Mouse (Mus musculus): ENCODE data around the gene Ndrg4. TPM values are rescaled to one million over a fixed set of nuclear protein-coding genes. Genes with fewer than 3 reads are reported as not detected.

The Ndrg4 gene
- polyA plus RNA-seq, 1 experiment, result 43.3 TPM

DNA sequence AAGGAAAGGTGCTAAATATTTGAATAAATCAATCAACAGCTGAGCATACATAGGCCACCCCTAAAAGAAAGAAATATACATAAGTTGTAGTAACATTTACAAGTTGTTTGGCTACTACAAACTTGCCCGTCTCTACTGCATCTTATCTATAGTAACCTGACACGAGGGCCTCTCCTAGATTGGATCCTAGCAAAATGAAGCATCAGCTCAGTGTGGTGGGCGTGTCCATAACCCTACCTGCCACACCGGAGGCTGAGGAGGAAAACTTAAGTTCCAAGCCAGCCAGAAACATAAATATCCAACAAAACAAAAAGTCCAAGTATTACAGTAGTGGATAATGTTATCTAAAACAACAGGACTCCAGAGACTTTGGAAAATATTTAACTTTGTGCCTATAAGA lies 50.8 kb downstream of the Ndrg4 start:
- Histone ChIP-seq H3K36me3 (ENCODE audit: control insufficient read depth, insufficient read depth) (peaks cover 98% of the 10 kb centered on the region), H3K4me3 (ENCODE audit: insufficient read depth, poor library complexity, severe bottlenecking) (no peak overlapping the region)
- no peak for TF ChIP-seq USF1 (IDR thresholded peaks at IDR 0.05; ENCODE audit: low read depth)
- no peak for TF ChIP-seq CTCF (IDR thresholded peaks at IDR 0.05; ENCODE audit: control insufficient read depth, insufficient read depth, insufficient read length)
- no peak for TF ChIP-seq FOSL1 (IDR thresholded peaks at IDR 0.05; ENCODE audit: insufficient read depth, low read length, poor library complexity, severe bottlenecking)
- TF ChIP-seq MYOD1 (IDR thresholded peaks at IDR 0.05; ENCODE audit: control insufficient read depth, insufficient read length, low read depth), result no peak
- TF ChIP-seq CEBPB (IDR thresholded peaks at IDR 0.05; ENCODE audit: low read depth), result no peak
- TF ChIP-seq MAX (IDR thresholded peaks at IDR 0.05), result no peak
- no peak for TF ChIP-seq MYOG (IDR thresholded peaks at IDR 0.05; ENCODE audit: control insufficient read depth, extremely low read depth, insufficient read length)

DNA sequence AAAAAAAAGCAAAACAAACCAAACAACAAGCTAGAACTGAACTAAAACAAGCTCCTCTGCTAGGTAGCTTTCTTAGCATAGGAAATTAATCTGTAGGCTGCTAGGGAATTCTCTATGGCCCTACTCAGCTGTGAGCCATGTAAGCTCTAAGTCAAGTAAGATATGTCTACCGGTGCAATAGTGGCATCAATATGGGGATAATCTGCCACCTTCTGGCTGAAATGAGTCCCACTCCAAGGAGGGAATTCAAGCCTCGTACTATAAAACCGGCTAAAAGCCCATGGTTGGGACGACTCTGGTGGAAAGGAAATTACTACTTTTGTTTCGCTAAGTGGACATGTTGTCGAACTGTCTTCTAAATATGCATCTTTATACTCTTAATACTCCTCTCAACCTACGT lies 61.8 kb downstream of the Ndrg4 start:
- H3K4me3 ChIP-seq (ENCODE audit: insufficient read depth, poor library complexity, severe bottlenecking), result no peak overlapping the region
- no peaks in the 10 kb centered on the region for H3K27me3 ChIP-seq (ENCODE audit: control insufficient read depth, insufficient read depth, insufficient read length)
- no peaks in the 10 kb centered on the region for H3K79me3 ChIP-seq (ENCODE audit: low read depth)
- H3ac ChIP-seq (ENCODE audit: control insufficient read depth, insufficient read length, low read depth), result no peak overlapping the region
- no peaks in the 10 kb centered on the region for H3K79me2 ChIP-seq (ENCODE audit: control insufficient read depth, insufficient read depth)
- peaks cover 95% of the 10 kb centered on the region for H3K36me3 ChIP-seq (ENCODE audit: control insufficient read depth, insufficient read depth)
- TF ChIP-seq FOSL1 (IDR thresholded peaks at IDR 0.05; ENCODE audit: insufficient read depth, low read length, poor library complexity, severe bottlenecking), result no peak
- TF ChIP-seq MYOG (IDR thresholded peaks at IDR 0.05; ENCODE audit: control insufficient read depth, extremely low read depth, insufficient read length), result no peak
- no peak for TF ChIP-seq USF1 (IDR thresholded peaks at IDR 0.05; ENCODE audit: low read depth)
- TF ChIP-seq MYOD1 (IDR thresholded peaks at IDR 0.05; ENCODE audit: control insufficient read depth, insufficient read length, low read depth), result no peak
- TF ChIP-seq MAX (IDR thresholded peaks at IDR 0.05), result no peak
- TF ChIP-seq CTCF (IDR thresholded peaks at IDR 0.05; ENCODE audit: control insufficient read depth, insufficient read depth, insufficient read length), result no peak
- TF ChIP-seq CEBPB (IDR thresholded peaks at IDR 0.05; ENCODE audit: low read depth), result no peak

More for the DNA sequence above, 50.8 kb downstream of the Ndrg4 start:
- Histone ChIP-seq H3K27me3 (ENCODE audit: control insufficient read depth, insufficient read depth, insufficient read length) (no peaks in the 10 kb centered on the region), H3K79me2 (ENCODE audit: control insufficient read depth, insufficient read depth) (no peaks in the 10 kb centered on the region), H3K79me3 (ENCODE audit: low read depth) (no peaks in the 10 kb centered on the region), H3ac (ENCODE audit: control insufficient read depth, insufficient read length, low read depth) (no peak overlapping the region)

DNA sequence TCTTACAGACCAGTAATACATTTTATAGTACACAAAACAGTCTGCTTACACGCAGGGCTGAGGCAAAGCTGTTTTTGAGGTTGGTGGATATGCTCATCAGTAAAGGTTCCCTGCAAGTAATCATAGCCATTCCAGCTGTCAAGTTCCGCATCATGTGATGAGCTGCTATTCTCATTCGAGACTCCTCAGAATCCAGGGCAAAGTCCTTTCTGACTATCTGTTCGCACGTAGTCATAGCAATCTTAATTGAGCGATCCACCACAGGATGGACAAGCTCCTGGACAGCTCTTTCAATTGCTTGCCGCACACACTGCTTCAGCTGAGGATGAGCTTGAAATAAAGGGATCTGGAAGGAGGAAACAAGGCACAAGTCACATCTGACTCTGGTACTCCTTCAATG lies 65.0 kb downstream of the Ndrg4 start:
- Histone ChIP-seq H3K79me2 (ENCODE audit: control insufficient read depth, insufficient read depth) (no peaks in the 10 kb centered on the region), H3K79me3 (ENCODE audit: low read depth) (no peaks in the 10 kb centered on the region), H3ac (ENCODE audit: control insufficient read depth, insufficient read length, low read depth) (no peak overlapping the region), H3K4me3 (ENCODE audit: insufficient read depth, poor library complexity, severe bottlenecking) (no peak overlapping the region), H3K36me3 (ENCODE audit: control insufficient read depth, insufficient read depth) (peaks cover 96% of the 10 kb centered on the region), H3K27me3 (ENCODE audit: control insufficient read depth, insufficient read depth, insufficient read length) (no peaks in the 10 kb centered on the region)
- TF ChIP-seq USF1 (IDR thresholded peaks at IDR 0.05; ENCODE audit: low read depth), result no peak
- TF ChIP-seq MAX (IDR thresholded peaks at IDR 0.05), result no peak
- no peak for TF ChIP-seq CTCF (IDR thresholded peaks at IDR 0.05; ENCODE audit: control insufficient read depth, insufficient read depth, insufficient read length)
- no peak for TF ChIP-seq MYOD1 (IDR thresholded peaks at IDR 0.05; ENCODE audit: control insufficient read depth, insufficient read length, low read depth)
- no peak for TF ChIP-seq CEBPB (IDR thresholded peaks at IDR 0.05; ENCODE audit: low read depth)
- TF ChIP-seq FOSL1 (IDR thresholded peaks at IDR 0.05; ENCODE audit: insufficient read depth, low read length, poor library complexity, severe bottlenecking), result no peak
- no peak for TF ChIP-seq MYOG (IDR thresholded peaks at IDR 0.05; ENCODE audit: control insufficient read depth, extremely low read depth, insufficient read length)

- no peak overlapping the region for H3K4me3 ChIP-seq (ENCODE audit: insufficient read depth, poor library complexity, severe bottlenecking)
- no peaks in the 10 kb centered on the region for H3K27me3 ChIP-seq (ENCODE audit: control insufficient read depth, insufficient read depth, insufficient read length)
- TF ChIP-seq CEBPB (IDR thresholded peaks at IDR 0.05; ENCODE audit: low read depth), result no peak
- no peak for TF ChIP-seq MYOD1 (IDR thresholded peaks at IDR 0.05; ENCODE audit: control insufficient read depth, insufficient read length, low read depth)
- no peak for TF ChIP-seq FOSL1 (IDR thresholded peaks at IDR 0.05; ENCODE audit: insufficient read depth, low read length, poor library complexity, severe bottlenecking)
- TF ChIP-seq MYOG (IDR thresholded peaks at IDR 0.05; ENCODE audit: control insufficient read depth, extremely low read depth, insufficient read length), result no peak
- no peak for TF ChIP-seq USF1 (IDR thresholded peaks at IDR 0.05; ENCODE audit: low read depth)
- TF ChIP-seq MAX (IDR thresholded peaks at IDR 0.05), result no peak
- no peak for TF ChIP-seq CTCF (IDR thresholded peaks at IDR 0.05; ENCODE audit: control insufficient read depth, insufficient read depth, insufficient read length)
- no peak overlapping the region for H3ac ChIP-seq (ENCODE audit: control insufficient read depth, insufficient read length, low read depth)
- no peaks in the 10 kb centered on the region for H3K79me2 ChIP-seq (ENCODE audit: control insufficient read depth, insufficient read depth)
- H3K36me3 ChIP-seq (ENCODE audit: control insufficient read depth, insufficient read depth), result peaks cover 92% of the 10 kb centered on the region
- H3K79me3 ChIP-seq (ENCODE audit: low read depth), result no peaks in the 10 kb centered on the region
These were observed 71.2 kb downstream of the Ndrg4 start for GRCm38 (mm10) chr8:95748028-95748427.

DNA sequence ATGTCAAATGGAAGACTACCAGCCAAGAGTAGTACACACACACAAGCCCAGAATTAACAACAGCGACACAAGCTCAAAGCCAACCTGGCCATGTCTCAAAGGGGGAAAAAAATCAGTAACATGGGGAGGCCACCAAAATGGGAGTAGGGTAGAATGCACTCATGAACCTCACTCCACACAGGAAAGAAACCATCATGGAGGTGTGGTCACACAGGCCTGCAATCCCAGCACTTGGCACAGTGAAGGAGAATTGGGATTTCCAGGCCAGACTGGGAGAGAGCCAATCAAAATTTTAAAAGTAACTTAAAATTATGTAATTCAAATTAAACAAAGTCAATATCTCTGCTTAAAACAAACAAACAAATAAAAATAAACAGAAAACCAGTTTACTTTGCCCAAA lies 75.1 kb downstream of the Ndrg4 start:
- no peaks in the 10 kb centered on the region for H3K79me2 ChIP-seq (ENCODE audit: control insufficient read depth, insufficient read depth)
- H3ac ChIP-seq (ENCODE audit: control insufficient read depth, insufficient read length, low read depth), result no peak overlapping the region
- TF ChIP-seq MYOD1 (IDR thresholded peaks at IDR 0.05; ENCODE audit: control insufficient read depth, insufficient read length, low read depth), result no peak
- TF ChIP-seq CTCF (IDR thresholded peaks at IDR 0.05; ENCODE audit: control insufficient read depth, insufficient read depth, insufficient read length), result no peak
- TF ChIP-seq MYOG (IDR thresholded peaks at IDR 0.05; ENCODE audit: control insufficient read depth, extremely low read depth, insufficient read length), result no peak
- no peak for TF ChIP-seq FOSL1 (IDR thresholded peaks at IDR 0.05; ENCODE audit: insufficient read depth, low read length, poor library complexity, severe bottlenecking)
- TF ChIP-seq USF1 (IDR thresholded peaks at IDR 0.05; ENCODE audit: low read depth), result no peak
- no peak for TF ChIP-seq MAX (IDR thresholded peaks at IDR 0.05)
- no peak for TF ChIP-seq CEBPB (IDR thresholded peaks at IDR 0.05; ENCODE audit: low read depth)
- H3K79me3 ChIP-seq (ENCODE audit: low read depth), result no peaks in the 10 kb centered on the region
- peaks cover 89% of the 10 kb centered on the region for H3K36me3 ChIP-seq (ENCODE audit: control insufficient read depth, insufficient read depth)
- no peak overlapping the region for H3K4me3 ChIP-seq (ENCODE audit: insufficient read depth, poor library complexity, severe bottlenecking)
- H3K27me3 ChIP-seq (ENCODE audit: control insufficient read depth, insufficient read depth, insufficient read length), result no peaks in the 10 kb centered on the region

DNA sequence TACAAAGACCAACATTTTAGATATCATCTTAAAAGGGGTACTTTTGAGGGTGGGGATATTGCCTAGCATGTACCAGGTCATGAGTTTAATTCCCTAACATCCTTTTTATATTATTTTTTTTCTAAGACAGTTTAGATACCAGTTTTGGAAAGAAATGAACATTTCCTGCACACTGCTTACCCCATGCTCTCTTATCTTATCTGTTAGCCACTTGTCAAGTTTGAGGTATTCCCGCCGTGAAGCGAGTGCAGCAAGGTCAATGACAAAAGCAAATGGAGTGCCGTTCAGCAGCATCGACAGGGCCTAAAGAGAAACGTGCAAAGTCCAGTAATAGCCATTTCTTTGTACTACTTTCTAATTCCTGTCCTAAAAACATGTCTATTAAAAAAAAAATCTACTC lies 83.5 kb downstream of the Ndrg4 start:
- H3K79me3 ChIP-seq (ENCODE audit: low read depth), result no peaks in the 10 kb centered on the region
- H3K27me3 ChIP-seq (ENCODE audit: control insufficient read depth, insufficient read depth, insufficient read length), result no peaks in the 10 kb centered on the region
- no peak overlapping the region for H3ac ChIP-seq (ENCODE audit: control insufficient read depth, insufficient read length, low read depth)
- peaks cover 96% of the 10 kb centered on the region for H3K36me3 ChIP-seq (ENCODE audit: control insufficient read depth, insufficient read depth)
- TF ChIP-seq MAX (IDR thresholded peaks at IDR 0.05), result no peak
- no peak for TF ChIP-seq MYOD1 (IDR thresholded peaks at IDR 0.05; ENCODE audit: control insufficient read depth, insufficient read length, low read depth)
- TF ChIP-seq CEBPB (IDR thresholded peaks at IDR 0.05; ENCODE audit: low read depth), result no peak
- no peak for TF ChIP-seq MYOG (IDR thresholded peaks at IDR 0.05; ENCODE audit: control insufficient read depth, extremely low read depth, insufficient read length)
- TF ChIP-seq CTCF (IDR thresholded peaks at IDR 0.05; ENCODE audit: control insufficient read depth, insufficient read depth, insufficient read length), result no peak
- TF ChIP-seq USF1 (IDR thresholded peaks at IDR 0.05; ENCODE audit: low read depth), result no peak
- H3K79me2 ChIP-seq (ENCODE audit: control insufficient read depth, insufficient read depth), result no peaks in the 10 kb centered on the region
- H3K4me3 ChIP-seq (ENCODE audit: insufficient read depth, poor library complexity, severe bottlenecking), result no peak overlapping the region
